Mouse (Mus musculus) spleen, adult 2 months (tissue): Measurements from ENCODE around the gene Ntpcr.

Experiments used
- CTCF ChIP-seq: fragments of 200-500 bp; IDR thresholded peaks from 2 replicates; pipeline ENCODE4 v1.5.1; 2011; ENCODE audit warnings: mild to moderate bottlenecking, inconsistent platforms; ENCODE audit not compliant: insufficient read depth, insufficient read length, insufficient replicate concordance; ENCODE audit errors: extremely low read depth
- POLR2A ChIP-seq: fragments of 200-500 bp; IDR thresholded peaks from 2 replicates; pipeline ENCODE4 v1.6.1; 2011; ENCODE audit warnings: low read depth, low read length, inconsistent platforms

DNA sequence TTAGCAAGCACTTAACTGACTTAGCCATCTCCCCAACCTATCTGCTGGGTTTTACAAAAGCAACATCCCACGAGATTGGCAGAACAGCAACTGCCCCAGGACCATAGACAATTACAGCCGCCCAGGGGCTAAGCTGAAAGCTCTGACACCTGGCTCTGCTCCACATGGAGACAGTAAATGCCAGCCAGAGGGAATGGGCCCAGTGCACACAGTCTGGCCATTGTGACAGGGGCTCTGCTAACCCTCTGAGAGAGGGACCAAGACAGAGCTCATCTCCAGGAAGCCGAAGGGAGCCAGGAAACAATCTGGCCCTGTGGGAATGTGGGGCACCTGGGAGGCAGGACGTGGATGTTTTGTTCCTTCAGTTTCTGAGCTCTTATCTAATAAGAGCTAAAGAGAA, 13.6 kb upstream of the Ntpcr start:
- no peak for TF ChIP-seq CTCF
- no peak for TF ChIP-seq POLR2A
